Mouse (Mus musculus): ENCODE measurements around the gene B4galt7. TPM values are rescaled to one million over a fixed set of nuclear protein-coding genes. Genes with fewer than 3 reads are reported as not detected.

B4galt7 gene
- polyA plus RNA-seq, 1 experiment, result 45.3 TPM

GRCm38 (mm10) chr13:55595375-55595774 lies 4.3 kb upstream of the B4galt7 start:
- H3K27ac ChIP-seq (ENCODE audit: control insufficient read depth, insufficient read depth, low read length), result no peak overlapping the region
- H3K4me1 ChIP-seq (replicated peaks; ENCODE audit: control insufficient read depth, insufficient read depth, low read length), result peaks cover 7% of the 10 kb centered on the region
- H3K36me3 ChIP-seq (ENCODE audit: control insufficient read depth, insufficient read depth, low read length), result peaks cover 24% of the 10 kb centered on the region
- WGBS, result 93% methylated on average over 12 of the region's 12 CpGs
- H3K27me3 ChIP-seq (ENCODE audit: control insufficient read depth, insufficient read depth, low read length), result no peaks in the 10 kb centered on the region
- no peak for DNase-seq
- TF ChIP-seq POLR2A (IDR thresholded peaks at IDR 0.05; ENCODE audit: control insufficient read depth, extremely low read depth, insufficient read depth, low read length, poor library complexity) (no peak), CTCF (IDR thresholded peaks at IDR 0.05; ENCODE audit: borderline replicate concordance, control insufficient read depth, extremely low read depth, insufficient read depth, low read length, poor library complexity) (no peak)
- H3K4me3 ChIP-seq (ENCODE audit: control insufficient read depth, insufficient read depth, low read length), result no peak overlapping the region

GRCm38 (mm10) chr13:55596802-55597201 lies 2.9 kb upstream of the B4galt7 start:
- 97% methylated on average over 12 of the region's 12 CpGs for WGBS
- Histone ChIP-seq H3K27ac (ENCODE audit: control insufficient read depth, insufficient read depth, low read length) (no peak overlapping the region), H3K4me3 (ENCODE audit: control insufficient read depth, insufficient read depth, low read length) (no peak overlapping the region), H3K4me1 (replicated peaks; ENCODE audit: control insufficient read depth, insufficient read depth, low read length) (peaks cover 7% of the 10 kb centered on the region), H3K27me3 (ENCODE audit: control insufficient read depth, insufficient read depth, low read length) (no peaks in the 10 kb centered on the region), H3K36me3 (ENCODE audit: control insufficient read depth, insufficient read depth, low read length) (peaks cover 24% of the 10 kb centered on the region)
- no peak for DNase-seq
- no peak for TF ChIP-seq CTCF (IDR thresholded peaks at IDR 0.05; ENCODE audit: borderline replicate concordance, control insufficient read depth, extremely low read depth, insufficient read depth, low read length, poor library complexity)
- no peak for TF ChIP-seq POLR2A (IDR thresholded peaks at IDR 0.05; ENCODE audit: control insufficient read depth, extremely low read depth, insufficient read depth, low read length, poor library complexity)

GRCm38 (mm10) chr13:55600657-55601056 lies 961 bp downstream of the B4galt7 start:
- Histone ChIP-seq H3K27ac (ENCODE audit: control insufficient read depth, insufficient read depth, low read length) (peak overlapping the region; percentile 78), H3K4me1 (replicated peaks; ENCODE audit: control insufficient read depth, insufficient read depth, low read length) (peaks cover 4% of the 10 kb centered on the region), H3K27me3 (ENCODE audit: control insufficient read depth, insufficient read depth, low read length) (no peaks in the 10 kb centered on the region), H3K36me3 (ENCODE audit: control insufficient read depth, insufficient read depth, low read length) (peaks cover 14% of the 10 kb centered on the region), H3K4me3 (ENCODE audit: control insufficient read depth, insufficient read depth, low read length) (peak overlapping the region; percentile 100; the same call in 1 of the 2 replicates)
- WGBS, result under 1% methylated on average over 9 of the region's 9 CpGs
- DNase-seq, result peak; percentile 44
- TF ChIP-seq POLR2A (IDR thresholded peaks at IDR 0.05; ENCODE audit: control insufficient read depth, extremely low read depth, insufficient read depth, low read length, poor library complexity), result no peak
- TF ChIP-seq CTCF (IDR thresholded peaks at IDR 0.05; ENCODE audit: borderline replicate concordance, control insufficient read depth, extremely low read depth, insufficient read depth, low read length, poor library complexity), result no peak

GRCm38 (mm10) chr13:55601611-55602010 lies 1.9 kb downstream of the B4galt7 start:
- no peaks in the 10 kb centered on the region for H3K27me3 ChIP-seq (ENCODE audit: control insufficient read depth, insufficient read depth, low read length)
- 5% methylated on average over 3 of the region's 3 CpGs for WGBS
- H3K4me1 ChIP-seq (replicated peaks; ENCODE audit: control insufficient read depth, insufficient read depth, low read length), result peaks cover 4% of the 10 kb centered on the region
- DNase-seq, result peak; percentile 87
- H3K36me3 ChIP-seq (ENCODE audit: control insufficient read depth, insufficient read depth, low read length), result peaks cover 6% of the 10 kb centered on the region
- TF ChIP-seq POLR2A (IDR thresholded peaks at IDR 0.05; ENCODE audit: control insufficient read depth, extremely low read depth, insufficient read depth, low read length, poor library complexity) (no peak), CTCF (IDR thresholded peaks at IDR 0.05; ENCODE audit: borderline replicate concordance, control insufficient read depth, extremely low read depth, insufficient read depth, low read length, poor library complexity) (no peak)
- H3K27ac ChIP-seq (ENCODE audit: control insufficient read depth, insufficient read depth, low read length), result no peak overlapping the region
- no peak overlapping the region for H3K4me3 ChIP-seq (ENCODE audit: control insufficient read depth, insufficient read depth, low read length)

GRCm38 (mm10) chr13:55604606-55605005 lies 4.9 kb downstream of the B4galt7 start:
- Histone ChIP-seq H3K27me3 (ENCODE audit: control insufficient read depth, insufficient read depth, low read length) (no peaks in the 10 kb centered on the region), H3K36me3 (ENCODE audit: control insufficient read depth, insufficient read depth, low read length) (peaks cover 11% of the 10 kb centered on the region), H3K4me1 (replicated peaks; ENCODE audit: control insufficient read depth, insufficient read depth, low read length) (peaks cover 2% of the 10 kb centered on the region), H3K4me3 (ENCODE audit: control insufficient read depth, insufficient read depth, low read length) (no peak overlapping the region), H3K27ac (ENCODE audit: control insufficient read depth, insufficient read depth, low read length) (no peak overlapping the region)
- TF ChIP-seq POLR2A (IDR thresholded peaks at IDR 0.05; ENCODE audit: control insufficient read depth, extremely low read depth, insufficient read depth, low read length, poor library complexity) (no peak), CTCF (IDR thresholded peaks at IDR 0.05; ENCODE audit: borderline replicate concordance, control insufficient read depth, extremely low read depth, insufficient read depth, low read length, poor library complexity) (no peak)
- DNase-seq, result no peak
- 93% methylated on average over 3 of the region's 3 CpGs for WGBS

GRCm38 (mm10) chr13:55606899-55607623 lies 7.4 kb downstream of the B4galt7 start:
- TF ChIP-seq CTCF (IDR thresholded peaks at IDR 0.05; ENCODE audit: borderline replicate concordance, control insufficient read depth, extremely low read depth, insufficient read depth, low read length, poor library complexity), result no peak
- no peak for TF ChIP-seq POLR2A (IDR thresholded peaks at IDR 0.05; ENCODE audit: control insufficient read depth, extremely low read depth, insufficient read depth, low read length, poor library complexity)
- Histone ChIP-seq H3K4me1 (replicated peaks; ENCODE audit: control insufficient read depth, insufficient read depth, low read length) (no peaks in the 10 kb centered on the region), H3K4me3 (ENCODE audit: control insufficient read depth, insufficient read depth, low read length) (no peak overlapping the region), H3K27me3 (ENCODE audit: control insufficient read depth, insufficient read depth, low read length) (no peaks in the 10 kb centered on the region), H3K36me3 (ENCODE audit: control insufficient read depth, insufficient read depth, low read length) (peaks cover 13% of the 10 kb centered on the region), H3K27ac (ENCODE audit: control insufficient read depth, insufficient read depth, low read length) (no peak overlapping the region)
- WGBS, result 89% methylated on average over 10 of the region's 10 CpGs
- no peak for DNase-seq
